Mouse (Mus musculus): ENCODE data around the gene Ms4a13.
"Not testable (repeated sequence)": the region's sequence is repeated elsewhere in the genome, so short reads cannot be mapped to it uniquely, and the experiment has no call there.

Gene Ms4a13

DNA sequence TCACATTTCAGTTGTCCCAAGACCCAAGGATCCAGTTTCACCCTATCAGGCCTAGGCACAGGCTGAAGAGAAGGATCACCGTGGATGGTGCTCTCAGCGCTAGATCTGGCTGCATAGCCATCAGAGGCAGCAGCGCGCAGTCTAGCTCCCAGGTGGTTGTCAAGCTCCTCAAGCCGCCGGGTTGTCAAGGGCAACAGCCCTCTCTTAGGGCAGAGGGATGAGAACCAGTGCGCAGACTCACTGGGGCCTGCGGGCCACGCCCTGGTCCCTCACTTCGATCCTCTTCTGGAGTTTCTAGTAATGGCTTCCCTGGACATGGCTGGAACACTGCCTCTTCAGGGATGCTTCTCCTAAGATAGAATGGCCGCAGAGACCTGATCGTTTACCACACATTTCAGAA is at the start of gene Ms4a13:
Ms4a13 (minus strand) TSS at position 192 of the 400 bp plus-strand sequence.
- DNase-seq (ENCODE audit: low spot score) = no peak

- no peak for DNase-seq (ENCODE audit: low spot score)
Observed at GRCm38 (mm10) chr19:11244230-11244629, 47.7 kb upstream of the Ms4a13 start.

DNA sequence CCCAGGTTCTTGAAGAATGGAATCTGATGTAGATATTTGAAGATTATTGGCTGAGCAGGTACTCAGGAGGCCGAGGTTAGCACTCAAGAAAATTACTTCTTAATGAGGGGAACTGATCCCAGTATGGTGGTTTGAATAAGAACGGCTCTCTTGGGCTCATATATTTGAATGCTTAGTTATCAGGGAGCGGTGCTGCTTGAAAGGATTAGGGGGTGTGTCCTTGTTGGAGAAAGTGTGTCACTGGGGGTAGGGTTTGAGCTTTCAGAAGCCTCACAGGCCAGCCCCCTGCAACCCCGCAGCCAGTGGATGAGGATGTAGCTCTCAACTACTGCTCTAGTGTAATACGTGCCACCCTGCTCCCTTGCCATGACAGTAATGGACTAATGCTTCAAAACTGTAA is 46.0 kb upstream of the Ms4a13 start:
- no peak for DNase-seq (ENCODE audit: low spot score)

- no peak for DNase-seq (ENCODE audit: low spot score)
Observed at GRCm38 (mm10) chr19:11235820-11236219, 39.3 kb upstream of the Ms4a13 start.

DNA sequence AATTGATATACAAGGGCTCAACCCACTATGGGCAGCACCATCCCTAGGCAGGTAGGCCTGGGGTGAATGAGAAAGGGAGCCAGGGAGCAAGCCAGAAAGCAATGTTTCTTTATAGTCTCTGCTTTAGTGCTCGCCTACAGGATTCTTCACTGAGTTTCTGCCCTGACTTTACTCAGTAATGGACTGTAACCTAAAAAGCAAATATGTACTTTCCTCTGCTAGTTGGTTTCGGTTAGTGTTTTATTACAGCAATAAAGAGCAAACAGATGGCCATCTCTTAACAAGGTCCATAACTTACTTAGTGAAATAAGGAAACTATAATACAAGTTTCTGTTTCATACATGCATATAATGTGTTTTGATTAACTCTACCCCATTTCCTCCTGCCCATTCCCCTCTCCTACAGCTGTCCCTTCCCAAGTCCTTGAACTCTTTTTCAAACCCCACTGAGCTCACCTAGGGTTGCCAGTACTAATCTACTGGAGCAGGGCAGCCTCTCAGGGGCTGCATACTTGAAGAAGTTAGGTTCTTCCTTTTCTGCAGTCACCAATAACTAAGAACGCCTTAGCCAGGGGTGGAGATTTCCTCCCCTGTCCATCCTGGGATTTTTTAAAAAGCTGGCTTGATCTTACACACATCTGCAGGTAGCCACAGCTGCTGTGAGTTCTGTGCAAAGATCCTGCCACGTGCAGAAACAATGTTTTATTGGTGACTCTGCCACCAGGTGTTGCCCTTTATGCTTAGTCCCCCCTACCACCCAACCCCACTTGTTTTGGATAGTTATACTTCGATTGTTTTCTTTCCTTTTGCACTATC is 38.6 kb upstream of the Ms4a13 start:
- no peak for DNase-seq (ENCODE audit: low spot score)

GRCm38 (mm10) chr19:11234244-11234643 is 37.7 kb upstream of the Ms4a13 start:
- DNase-seq (ENCODE audit: low spot score) = no peak

- no peak for DNase-seq (ENCODE audit: low spot score)
Observed at GRCm38 (mm10) chr19:11232348-11232747, 35.8 kb upstream of the Ms4a13 start, which contains the start of gene Ms4a12. Gene Ms4a12, minus strand, starts transcription at chr19:11232448.

GRCm38 (mm10) chr19:11192552-11192951 is 4.0 kb downstream of the Ms4a13 start:
- no peak for DNase-seq (ENCODE audit: low spot score)

DNA sequence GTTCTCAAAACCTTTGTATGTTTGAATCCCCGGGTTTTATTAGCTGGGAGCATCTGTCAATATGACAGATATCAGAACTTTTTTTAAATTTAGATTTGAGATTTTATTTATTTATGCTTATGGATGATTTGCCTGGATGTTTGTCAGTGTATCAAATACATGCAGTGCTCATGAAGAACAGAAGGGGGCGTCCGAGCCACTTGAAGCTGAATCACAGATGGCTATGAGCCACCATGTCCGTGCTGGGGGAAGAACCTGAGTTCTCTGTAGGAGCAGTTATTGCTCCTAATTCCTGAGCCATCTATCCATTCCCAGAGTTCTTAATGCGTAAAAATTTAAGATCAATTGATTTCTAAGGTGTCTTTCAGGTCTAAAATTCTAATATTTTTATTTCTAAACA is 12.4 kb downstream of the Ms4a13 start:
- DNase-seq (ENCODE audit: low spot score) = peak; percentile 2

- no peak for DNase-seq (ENCODE audit: low spot score)
Observed at GRCm38 (mm10) chr19:11177464-11177863, 19.1 kb downstream of the Ms4a13 start.

GRCm38 (mm10) chr19:11165172-11165571 is 31.4 kb downstream of the Ms4a13 start, which contains the start of gene 1700025F22Rik:
Gene 1700025F22Rik, minus strand, starts transcription at chr19:11165320.
- DNase-seq (ENCODE audit: low spot score) = no peak

- not testable (repeated sequence) for DNase-seq (ENCODE audit: low spot score)
Observed at GRCm38 (mm10) chr19:11157890-11158289, 38.6 kb downstream of the Ms4a13 start.

GRCm38 (mm10) chr19:11135336-11135735 is 61.2 kb downstream of the Ms4a13 start:
- DNase-seq (ENCODE audit: low spot score) = no peak

DNA sequence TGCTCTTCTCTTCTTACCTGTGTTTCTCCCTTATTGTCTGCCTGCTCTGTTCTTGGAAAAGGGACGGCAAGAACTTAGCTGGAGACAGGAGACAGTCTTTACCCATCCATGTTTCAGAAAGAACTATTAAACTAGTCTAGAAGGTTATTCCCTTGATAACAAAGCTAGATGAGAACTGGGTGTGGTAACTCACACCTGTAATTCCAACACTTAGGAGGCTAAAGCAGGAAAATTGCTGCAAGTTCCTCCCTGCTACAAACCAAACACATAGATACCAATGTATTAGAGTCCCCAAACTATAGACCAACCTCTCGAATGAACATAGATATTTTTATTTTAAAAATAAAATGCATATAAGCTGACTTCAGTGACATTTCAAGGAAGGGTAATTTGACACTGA is 61.7 kb downstream of the Ms4a13 start:
- DNase-seq (ENCODE audit: low spot score) = no peak

GRCm38 (mm10) chr19:11130776-11131175 is 65.8 kb downstream of the Ms4a13 start, which contains the start of gene 1700017D01Rik:
Gene 1700017D01Rik, minus strand, starts transcription at chr19:11130876.
- not testable (repeated sequence) for DNase-seq (ENCODE audit: low spot score)

GRCm38 (mm10) chr19:11129702-11130101 is 66.8 kb downstream of the Ms4a13 start:
- DNase-seq (ENCODE audit: low spot score) = no peak

DNA sequence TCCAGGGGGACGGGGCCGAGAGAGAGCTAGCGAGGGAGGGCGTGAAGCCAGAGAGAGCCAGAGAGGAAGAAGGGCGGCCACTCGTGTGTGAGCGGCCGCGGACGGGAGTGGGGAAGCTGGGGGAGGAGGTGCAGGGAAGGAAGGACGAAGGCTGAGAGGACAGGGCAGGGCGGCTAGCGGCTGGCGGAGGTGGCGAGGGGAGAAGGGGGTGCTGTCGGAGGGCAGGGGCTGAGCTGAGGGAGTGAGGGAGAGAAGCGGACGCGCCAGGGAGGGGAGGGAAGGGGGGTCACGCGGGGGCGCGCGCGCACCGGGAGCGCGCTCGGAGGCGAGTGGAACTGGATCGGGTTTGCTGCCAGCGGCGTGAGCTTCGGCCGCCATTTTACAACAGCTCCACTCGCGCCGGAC is 75.5 kb downstream of the Ms4a13 start:
- not testable (repeated sequence) for DNase-seq (ENCODE audit: low spot score)
